Mouse (Mus musculus) limb, embryonic 15.5 days (tissue): ENCODE results near the gene Zfp518b. TPM values are rescaled to one million over a fixed set of nuclear protein-coding genes. Genes with fewer than 3 reads are reported as not detected.

ENCODE experiments used
- ATAC-seq: fragments of 200-750 bp; cut with Nextera tagmentation; 2 replicates; pipeline ENCODE4 v1.8.0; 2017; ENCODE audit warnings: low read depth, moderate TSS enrichment; ENCODE audit not compliant: insufficient number of reproducible peaks, low FRiP score, low TSS enrichment
- H3K27ac ChIP-seq: fragments of 300-500 bp; sonication (generic); 2 replicates; pipeline ENCODE4 v1.5.1; 2015; ENCODE audit warnings: moderate library complexity, mild to moderate bottlenecking, inconsistent platforms
- H3K27me3 ChIP-seq: fragments of 300-500 bp; sonication (generic); 2 replicates; pipeline ENCODE4 v1.6.1; 2015; ENCODE audit warnings: inconsistent platforms
- H3K36me3 ChIP-seq: fragments of 300-500 bp; sonication (generic); 2 replicates; pipeline ENCODE4 v1.6.1; 2015; ENCODE audit warnings: inconsistent platforms
- H3K4me1 ChIP-seq: fragments of 300-500 bp; sonication (generic); 2 replicates; pipeline ENCODE4 v1.6.1; 2015; ENCODE audit warnings: inconsistent platforms
- H3K4me2 ChIP-seq: fragments of 300-500 bp; sonication (generic); 2 replicates; pipeline ENCODE4 v1.6.1; 2015; ENCODE audit warnings: mild to moderate bottlenecking, inconsistent platforms
- H3K4me3 ChIP-seq: fragments of 300-500 bp; sonication (generic); 2 replicates; pipeline ENCODE4 v1.5.1; 2015; ENCODE audit warnings: mild to moderate bottlenecking, inconsistent platforms
- H3K9ac ChIP-seq: fragments of 300-500 bp; sonication (generic); 2 replicates; pipeline ENCODE4 v1.6.1; 2015; ENCODE audit warnings: inconsistent platforms
- H3K9me3 ChIP-seq: fragments of 300-500 bp; sonication (generic); 2 replicates; pipeline ENCODE4 v1.6.1; 2016; ENCODE audit warnings: inconsistent platforms
- WGBS: fragments of 180-500 bp; shearing (Covaris S2); methylation state at CpG from one replicate; pipeline ENCODE4 v1.1.7; 2015; 5-methylcytosine and 5-hydroxymethylcytosine counted together
- polyA plus RNA-seq: library from polyadenylated mRNA; unstranded; fragments of >200 nt; fragmentation: Nextera tagmentation; extraction: Ambion mirVana; gene quantifications from 2 replicates; pipeline ENCODE4 v1.2.1, GENCODE M21; 2015

Gene Zfp518b
- polyA plus RNA-seq, 1 experiment from 2014 or later, result 17.5 TPM

DNA sequence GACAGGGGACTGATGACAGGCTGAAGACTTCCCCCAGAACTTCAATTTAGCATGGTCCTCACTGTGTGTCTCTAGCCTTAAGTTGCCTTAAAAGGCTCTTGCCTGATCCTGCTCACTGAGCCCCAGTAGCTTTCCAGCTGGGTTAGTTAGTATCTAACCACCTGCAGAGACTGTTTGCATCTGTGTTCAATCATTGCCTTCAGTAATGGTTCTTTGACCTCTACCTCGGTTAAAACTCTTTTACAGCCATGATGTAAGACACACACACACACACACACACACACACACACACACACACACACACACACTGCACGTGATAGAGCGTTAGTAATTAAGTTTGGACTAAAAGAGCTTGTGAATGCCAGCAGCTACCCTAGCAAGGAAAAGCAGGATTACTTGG is 57.7 kb downstream of the Zfp518b start:
- no peak for ATAC-seq
- Histone ChIP-seq H3K27me3 (no peaks in the 10 kb centered on the region), H3K4me2 (no peak overlapping the region), H3K9me3 (no peaks in the 10 kb centered on the region), H3K36me3 (no peaks in the 10 kb centered on the region), H3K4me3 (no peak overlapping the region), H3K9ac (no peak overlapping the region), H3K27ac (no peak overlapping the region), H3K4me1 (no peaks in the 10 kb centered on the region)
- 36% methylated on average over 3 of the region's 3 CpGs for WGBS

DNA sequence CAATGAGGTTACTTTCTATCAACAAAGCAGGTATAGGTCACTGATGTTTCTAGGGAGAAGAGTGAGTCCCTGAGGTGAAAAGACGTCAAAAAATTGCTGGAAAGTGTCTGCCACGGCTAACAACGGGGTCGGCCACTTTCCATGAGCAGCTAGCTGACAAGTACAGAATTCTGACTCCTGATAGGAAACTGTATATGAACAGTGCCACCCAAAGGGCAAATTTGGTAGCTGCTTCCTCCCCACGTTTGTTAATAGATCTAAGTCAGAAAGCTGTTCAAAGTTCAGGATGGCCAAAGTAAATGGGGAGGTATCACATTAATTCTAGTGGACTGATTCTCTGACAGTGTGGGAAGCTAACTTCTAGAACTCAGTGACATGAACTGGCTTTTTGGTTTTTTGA is 63.8 kb downstream of the Zfp518b start:
- Histone ChIP-seq H3K4me2 (no peak overlapping the region), H3K9me3 (no peaks in the 10 kb centered on the region), H3K4me1 (peaks cover 6% of the 10 kb centered on the region), H3K9ac (no peak overlapping the region), H3K4me3 (no peak overlapping the region), H3K36me3 (no peaks in the 10 kb centered on the region), H3K27me3 (no peaks in the 10 kb centered on the region), H3K27ac (no peak overlapping the region)
- ATAC-seq, result no peak
- WGBS, result 23% methylated on average over 5 of the region's 5 CpGs

- Histone ChIP-seq H3K9me3 (no peaks in the 10 kb centered on the region), H3K4me2 (no peak overlapping the region), H3K27me3 (no peaks in the 10 kb centered on the region), H3K36me3 (no peaks in the 10 kb centered on the region), H3K27ac (no peak overlapping the region), H3K4me1 (peaks cover 6% of the 10 kb centered on the region), H3K4me3 (no peak overlapping the region), H3K9ac (no peak overlapping the region)
- 25% methylated on average over 3 of the region's 3 CpGs for WGBS
- no peak for ATAC-seq
Measured at GRCm38 (mm10) chr5:38618908-38619307, 65.7 kb downstream of the Zfp518b start.

Other genes with a start within 250 kb of the Zfp518b start
- 0.35 and 0.68 TPM in 2 replicates for gene Slc2a9, start 181.7 kb downstream of the Zfp518b start, polyA plus RNA-seq
- gene Wdr1, start 121.6 kb downstream of the Zfp518b start, polyA plus RNA-seq, result 222 and 245 TPM in 2 replicates
- 0.10 and 0.31 TPM in 2 replicates for gene Clnk, start 192.0 kb upstream of the Zfp518b start, polyA plus RNA-seq